Mouse (Mus musculus) intestine, embryonic 14.5 days (tissue): ENCODE data around the gene Ccdc175. TPM values are rescaled to one million over a fixed set of nuclear protein-coding genes. Genes with fewer than 3 reads are reported as not detected.

ENCODE experiments used
- ATAC-seq: fragments of 200-750 bp; cut with Nextera tagmentation; replicated peaks from 2 replicates; pipeline ENCODE4 v1.8.0; 2017; ENCODE audit warnings: low read depth, moderate number of reproducible peaks, moderate TSS enrichment, moderate library complexity; ENCODE audit not compliant: low FRiP score, low TSS enrichment
- DNase-seq: peaks from one replicate; pipeline ENCODE4 v3.0.0-alpha.2; 2018; ENCODE audit warnings: low spot score
- H3K27ac ChIP-seq: fragments of 300-500 bp; sonication (generic); 2 replicates; pipeline ENCODE4 v1.5.1; 2014; ENCODE audit warnings: low read depth, mild to moderate bottlenecking, control low read depth
- H3K27me3 ChIP-seq: fragments of 300-500 bp; sonication (generic); replicated peaks from 2 replicates; pipeline ENCODE4 v1.6.1; 2014; ENCODE audit warnings: low read length, control low read depth; ENCODE audit not compliant: control insufficient read depth, insufficient read depth
- H3K36me3 ChIP-seq: fragments of 300-500 bp; sonication (generic); 2 replicates; pipeline ENCODE4 v1.6.1; 2014; ENCODE audit warnings: low read length, control low read depth; ENCODE audit not compliant: control insufficient read depth, insufficient read depth
- H3K4me1 ChIP-seq: fragments of 300-500 bp; sonication (generic); replicated peaks from 2 replicates; pipeline ENCODE4 v1.6.1; 2014; ENCODE audit warnings: low read length, control low read depth, mixed read lengths; ENCODE audit not compliant: control insufficient read depth, insufficient read depth
- H3K4me2 ChIP-seq: fragments of 300-500 bp; sonication (generic); 2 replicates; pipeline ENCODE4 v1.6.1; 2014; ENCODE audit warnings: low read length
- H3K4me3 ChIP-seq: fragments of 300-500 bp; sonication (generic); 2 replicates; pipeline ENCODE4 v1.5.1; 2014; ENCODE audit warnings: low read depth, low read length, control low read depth, mixed read lengths
- H3K9ac ChIP-seq: fragments of 300-500 bp; sonication (generic); 2 replicates; pipeline ENCODE4 v1.6.1; 2014; ENCODE audit warnings: mild to moderate bottlenecking, low read length
- H3K9me3 ChIP-seq: fragments of 300-500 bp; sonication (generic); 2 replicates; pipeline ENCODE4 v1.6.1; 2016; ENCODE audit warnings: low read length, control low read depth; ENCODE audit not compliant: control insufficient read depth
- WGBS: fragments of 180-500 bp; shearing (Covaris S2); extraction: QIAGEN DNeasy Blood & Tissue Kit; methylation state at CpG from one replicate; pipeline ENCODE4 v1.1.7; 2014; 5-methylcytosine and 5-hydroxymethylcytosine counted together
- polyA plus RNA-seq: library from polyadenylated mRNA; unstranded; fragments of >200 nt; fragmentation: Nextera tagmentation; extraction: Ambion mirVana; gene quantifications from 2 replicates; pipeline ENCODE4 v1.2.1, GENCODE M21; 2014

Gene Ccdc175
- not detected in 2 replicates for polyA plus RNA-seq

- ATAC-seq, result no peak
- no peaks in the 10 kb centered on the region for H3K4me1 ChIP-seq
- no peaks in the 10 kb centered on the region for H3K36me3 ChIP-seq
- no peak within 1 kb of the TSS for H3K27ac ChIP-seq
- H3K9me3 ChIP-seq, result no peaks in the 10 kb centered on the region
- 80% methylated on average over 12 of the region's 12 CpGs for WGBS
- DNase-seq, result no peak
- H3K4me3 ChIP-seq, result no peak within 1 kb of the TSS
- no peak within 1 kb of the TSS for H3K9ac ChIP-seq
- no peaks in the 10 kb centered on the region for H3K27me3 ChIP-seq
- H3K4me2 ChIP-seq, result no peak within 1 kb of the TSS
Observed at GRCm38 (mm10) chr12:72184929-72185328, at the start of gene Ccdc175. Ccdc175 (minus strand) TSS chr12:72185029.

GRCm38 (mm10) chr12:72234151-72234550 lies 49.3 kb upstream of the Ccdc175 start:
- H3K27ac ChIP-seq, result no peak overlapping the region
- no peak for ATAC-seq
- H3K36me3 ChIP-seq, result no peaks in the 10 kb centered on the region
- H3K9ac ChIP-seq, result no peak overlapping the region
- H3K4me1 ChIP-seq, result 0 out of 2 replicates have a peak, but pooled peaks cover 3% of the 10 kb centered on the region
- H3K9me3 ChIP-seq, result no peaks in the 10 kb centered on the region
- H3K4me3 ChIP-seq, result no peak overlapping the region
- WGBS, result 83% methylated on average over 3 of the region's 3 CpGs
- peaks cover 27% of the 10 kb centered on the region for H3K27me3 ChIP-seq
- H3K4me2 ChIP-seq, result no peak overlapping the region
- no peak for DNase-seq

- WGBS, result 81% methylated on average over 19 of the region's 19 CpGs
- H3K27ac ChIP-seq, result no peak overlapping the region
- H3K4me3 ChIP-seq, result no peak overlapping the region
- H3K9ac ChIP-seq, result no peak overlapping the region
- H3K4me2 ChIP-seq, result no peak overlapping the region
- no peaks in the 10 kb centered on the region for H3K36me3 ChIP-seq
- DNase-seq (no peak), ATAC-seq (no peak)
- H3K27me3 ChIP-seq, result peaks cover 23% of the 10 kb centered on the region
- no peaks in the 10 kb centered on the region for H3K9me3 ChIP-seq
- 0 out of 2 replicates have a peak, but pooled peaks cover 3% of the 10 kb centered on the region for H3K4me1 ChIP-seq
Observed at GRCm38 (mm10) chr12:72232826-72233790, 48.3 kb upstream of the Ccdc175 start.

DNA sequence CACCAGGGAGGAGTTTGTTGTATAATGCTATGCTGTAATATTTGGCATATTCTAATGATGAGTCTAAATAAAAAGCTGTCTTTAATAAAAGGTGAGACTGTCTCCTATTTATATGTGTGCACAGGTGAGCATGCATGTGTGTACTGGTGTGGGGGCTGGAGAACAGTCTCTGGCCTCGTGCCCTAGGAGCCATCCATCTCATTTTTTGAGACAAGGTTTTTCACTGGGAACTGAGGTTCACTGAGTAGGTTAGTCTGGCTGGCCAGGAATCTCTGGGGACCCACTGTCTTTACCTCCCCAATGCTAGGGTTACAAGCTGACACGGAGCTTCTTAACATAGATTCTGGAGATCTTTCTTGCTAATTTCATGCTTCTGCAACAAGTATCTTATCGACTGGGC lies 47.3 kb upstream of the Ccdc175 start:
- 84% methylated on average over 3 of the region's 3 CpGs for WGBS
- peaks cover 14% of the 10 kb centered on the region for H3K27me3 ChIP-seq
- no peaks in the 10 kb centered on the region for H3K36me3 ChIP-seq
- no peak overlapping the region for H3K4me2 ChIP-seq
- DNase-seq (no peak), ATAC-seq (no peak)
- H3K9me3 ChIP-seq, result no peaks in the 10 kb centered on the region
- no peak overlapping the region for H3K9ac ChIP-seq
- no peak overlapping the region for H3K27ac ChIP-seq
- 0 out of 2 replicates have a peak, but pooled peaks cover 3% of the 10 kb centered on the region for H3K4me1 ChIP-seq
- no peak overlapping the region for H3K4me3 ChIP-seq

DNA sequence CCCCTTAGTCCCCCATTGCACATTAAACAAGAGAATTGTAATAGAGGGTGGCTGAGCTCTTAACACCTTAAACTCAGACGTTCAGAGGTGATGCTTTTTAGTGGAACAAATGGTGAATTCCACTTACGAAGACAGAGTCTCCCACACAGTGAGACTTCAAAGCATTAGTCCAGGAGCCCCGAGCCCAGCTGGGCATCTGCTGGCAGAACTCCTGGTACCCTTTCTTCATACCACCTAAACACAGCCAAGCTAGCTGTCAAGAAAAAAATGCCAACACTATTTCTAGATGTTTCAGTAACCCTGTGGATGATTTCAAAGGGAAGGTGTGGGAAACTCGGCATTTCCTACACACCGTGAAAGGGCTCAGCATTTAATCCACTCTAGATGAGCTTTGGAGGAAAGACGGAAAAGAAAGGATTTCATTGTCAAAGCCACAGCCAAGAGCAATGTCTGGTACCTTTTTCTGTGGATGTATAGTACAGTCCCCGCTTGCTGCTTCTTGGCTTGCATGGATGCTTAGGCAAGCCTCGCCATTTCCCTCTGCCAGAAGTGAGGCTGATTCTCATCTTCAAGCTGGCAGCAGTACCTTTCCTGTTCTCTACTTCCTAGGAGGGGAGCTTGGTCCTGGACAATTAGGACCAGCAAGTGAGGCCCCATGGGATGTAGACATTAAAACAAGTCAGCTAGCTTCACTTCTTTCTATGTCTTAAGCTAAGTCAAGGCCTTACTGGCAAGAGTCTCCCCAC lies 44.8 kb upstream of the Ccdc175 start:
- Histone ChIP-seq H3K27me3 (no peaks in the 10 kb centered on the region), H3K4me2 (no peak overlapping the region), H3K27ac (no peak overlapping the region), H3K4me3 (no peak overlapping the region), H3K9me3 (no peaks in the 10 kb centered on the region), H3K4me1 (no peaks in the 10 kb centered on the region), H3K36me3 (no peaks in the 10 kb centered on the region), H3K9ac (no peak overlapping the region)
- ATAC-seq, result no peak
- WGBS, result 68% methylated on average over 8 of the region's 8 CpGs
- DNase-seq, result no peak

DNA sequence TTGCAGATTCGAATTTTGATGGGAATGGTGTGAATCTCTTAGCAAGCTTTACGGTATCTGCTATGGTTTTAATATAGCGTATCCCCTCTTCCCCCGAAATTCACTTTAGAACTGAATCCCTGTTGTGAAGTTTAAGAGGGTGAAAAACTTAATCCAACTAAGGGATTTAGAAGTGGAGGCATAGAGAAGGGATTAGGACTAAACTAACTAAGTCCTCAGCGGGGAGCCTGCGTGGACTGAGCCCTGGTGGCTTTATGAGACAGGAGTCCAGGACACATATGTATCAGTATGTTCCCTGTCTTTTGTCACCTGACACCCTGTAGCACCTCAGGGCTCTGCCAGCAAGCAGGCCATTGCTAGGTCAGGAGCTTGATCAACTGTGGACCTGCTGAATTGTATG lies 42.9 kb upstream of the Ccdc175 start:
- Histone ChIP-seq H3K36me3 (no peaks in the 10 kb centered on the region), H3K27me3 (no peaks in the 10 kb centered on the region), H3K4me1 (no peaks in the 10 kb centered on the region), H3K4me2 (no peak overlapping the region), H3K9me3 (no peaks in the 10 kb centered on the region), H3K4me3 (no peak overlapping the region), H3K27ac (no peak overlapping the region), H3K9ac (no peak overlapping the region)
- WGBS, result 88% methylated on average over 6 of the region's 6 CpGs
- DNase-seq (no peak), ATAC-seq (no peak)

DNA sequence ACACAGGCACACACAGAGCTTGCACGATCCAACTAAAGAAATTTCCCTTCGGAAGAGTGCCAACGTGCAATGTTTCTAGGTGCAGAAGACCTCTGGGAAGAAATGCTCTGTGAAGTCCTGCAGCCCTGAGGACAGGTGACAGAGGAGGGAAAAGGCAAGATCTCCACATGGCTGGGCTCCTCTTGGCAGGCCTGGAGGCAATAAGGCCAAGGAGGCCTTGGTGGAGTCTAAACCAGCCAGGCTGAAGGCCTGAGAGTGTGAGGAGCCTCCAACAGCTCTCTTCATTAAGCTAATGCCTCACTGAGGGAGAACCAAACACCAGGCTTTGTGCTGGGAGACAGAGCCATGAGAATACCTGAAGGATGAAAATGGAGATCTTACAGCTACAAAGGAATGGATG lies 40.5 kb upstream of the Ccdc175 start:
- no peak for DNase-seq
- Histone ChIP-seq H3K36me3 (no peaks in the 10 kb centered on the region), H3K27me3 (no peaks in the 10 kb centered on the region), H3K4me2 (no peak overlapping the region), H3K4me3 (no peak overlapping the region), H3K9me3 (no peaks in the 10 kb centered on the region), H3K27ac (no peak overlapping the region), H3K9ac (no peak overlapping the region), H3K4me1 (no peaks in the 10 kb centered on the region)
- no peak for ATAC-seq
- 94% methylated on average over 3 of the region's 3 CpGs for WGBS

DNA sequence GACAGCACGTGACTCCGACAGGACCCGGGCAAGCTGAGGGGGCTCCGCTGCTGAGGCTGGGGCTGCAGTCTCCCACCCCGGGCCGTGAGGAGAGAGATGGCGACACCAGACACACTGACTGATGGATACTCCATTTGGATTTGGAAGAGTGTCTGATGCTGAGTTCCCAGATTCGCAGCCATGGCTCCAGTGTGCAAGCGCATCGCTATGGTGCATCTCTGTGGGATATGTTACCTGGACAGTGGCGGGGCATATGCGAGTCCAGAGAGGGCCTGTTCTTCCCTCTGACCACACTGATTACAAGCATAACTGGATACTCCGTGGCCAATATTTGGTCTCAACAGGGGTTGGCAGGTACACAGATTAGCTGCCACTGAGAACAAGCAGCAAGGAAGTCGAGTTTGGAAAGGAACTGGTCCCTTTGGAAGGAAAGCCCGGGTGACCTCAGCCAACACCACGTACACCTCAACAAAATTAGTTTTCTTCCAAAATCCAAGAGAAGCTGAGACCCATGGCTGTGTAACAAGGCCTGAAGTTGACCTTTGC lies 38.8 kb upstream of the Ccdc175 start:
- 90% methylated on average over 16 of the region's 16 CpGs for WGBS
- no peaks in the 10 kb centered on the region for H3K9me3 ChIP-seq

More for the DNA sequence above, 38.8 kb upstream of the Ccdc175 start:
- H3K4me1 ChIP-seq, result no peaks in the 10 kb centered on the region
- H3K9ac ChIP-seq, result no peak overlapping the region
- ATAC-seq (no peak), DNase-seq (no peak)
- H3K4me2 ChIP-seq, result no peak overlapping the region
- H3K4me3 ChIP-seq, result no peak overlapping the region
- no peaks in the 10 kb centered on the region for H3K36me3 ChIP-seq
- no peaks in the 10 kb centered on the region for H3K27me3 ChIP-seq
- no peak overlapping the region for H3K27ac ChIP-seq
